Mouse (Mus musculus): Measurements from ENCODE around the gene Adgrl2.
A peak's percentile ranks its signal among the peaks of the same experiment; 100 is the strongest.

Gene Adgrl2

DNA sequence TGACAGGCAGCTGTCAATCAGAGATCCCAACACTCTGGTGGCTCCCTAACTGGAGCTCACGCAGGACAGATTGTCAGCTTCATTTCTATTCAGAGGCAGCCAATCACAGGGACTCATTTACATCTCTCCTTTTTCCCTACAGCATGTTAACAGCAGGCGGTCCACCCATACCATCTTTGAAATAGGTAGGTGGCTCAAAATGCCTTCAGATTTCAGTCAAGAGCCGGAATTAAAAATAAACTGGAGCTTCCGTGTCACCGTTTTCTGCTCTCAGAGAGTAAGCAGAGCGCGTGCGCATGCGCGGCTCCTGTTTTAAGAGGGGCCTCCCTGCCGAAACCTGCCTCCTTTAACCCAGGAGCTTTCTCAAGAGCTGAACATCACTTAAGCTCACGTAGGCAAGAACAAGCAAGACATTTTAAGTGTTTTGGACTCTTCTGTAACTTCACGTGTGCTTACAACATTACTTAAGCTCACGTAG lies 67.7 kb downstream of the Adgrl2 start:
- DNase-seq (ENCODE audit: low spot score in 2 of 2) = peak; percentile 73 to 78

DNA sequence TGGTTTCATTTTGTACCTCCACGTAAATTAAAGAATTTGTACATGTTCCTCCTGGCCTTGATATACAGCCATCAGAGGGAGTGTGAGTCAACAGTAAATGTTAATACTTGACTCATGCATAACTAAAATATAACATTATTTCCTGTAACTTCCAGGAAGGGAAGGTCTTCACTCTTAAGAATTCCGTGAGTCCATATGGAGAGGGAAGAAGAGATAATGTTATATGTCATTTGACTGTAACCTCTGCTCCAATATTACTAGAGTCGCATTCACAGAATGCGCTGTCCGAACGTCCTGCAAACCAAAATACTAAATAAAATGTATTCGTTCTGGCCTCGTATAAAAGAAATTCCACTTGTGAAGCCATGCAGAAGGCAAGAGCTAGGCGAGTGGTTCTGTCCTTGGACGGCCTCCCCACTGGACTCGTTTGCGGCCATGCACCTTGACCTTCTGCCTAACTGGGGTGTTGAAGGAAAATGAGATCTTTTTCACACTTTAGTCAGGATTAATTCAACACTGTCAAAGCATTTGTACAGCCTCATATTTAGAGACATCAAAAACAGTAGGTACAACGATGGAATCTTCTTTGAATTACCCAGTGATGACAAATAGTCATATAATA lies 68.3 kb downstream of the Adgrl2 start:
- no peak for DNase-seq (ENCODE audit: low spot score in 2 of 2)

DNA sequence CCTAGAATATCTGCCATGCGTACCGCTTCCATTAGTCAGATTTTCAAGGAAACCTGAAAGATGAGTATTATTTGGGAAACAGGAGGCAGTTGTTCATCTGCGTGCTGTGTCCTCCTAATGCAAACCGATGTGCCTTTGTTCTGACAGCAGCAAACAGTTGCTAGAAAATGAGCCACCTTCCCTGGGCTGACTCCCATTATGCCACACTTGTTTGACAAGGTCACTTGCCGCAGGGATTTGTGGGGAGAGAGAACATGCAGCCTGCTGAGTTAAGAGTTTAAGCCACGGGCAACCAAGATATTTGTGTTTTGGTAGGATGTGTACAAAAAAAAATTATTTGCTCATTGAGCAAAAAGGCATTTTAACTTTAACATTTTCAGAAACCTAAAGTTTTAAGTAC lies 69.5 kb downstream of the Adgrl2 start:
- no peak for DNase-seq (ENCODE audit: low spot score in 2 of 2)

DNA sequence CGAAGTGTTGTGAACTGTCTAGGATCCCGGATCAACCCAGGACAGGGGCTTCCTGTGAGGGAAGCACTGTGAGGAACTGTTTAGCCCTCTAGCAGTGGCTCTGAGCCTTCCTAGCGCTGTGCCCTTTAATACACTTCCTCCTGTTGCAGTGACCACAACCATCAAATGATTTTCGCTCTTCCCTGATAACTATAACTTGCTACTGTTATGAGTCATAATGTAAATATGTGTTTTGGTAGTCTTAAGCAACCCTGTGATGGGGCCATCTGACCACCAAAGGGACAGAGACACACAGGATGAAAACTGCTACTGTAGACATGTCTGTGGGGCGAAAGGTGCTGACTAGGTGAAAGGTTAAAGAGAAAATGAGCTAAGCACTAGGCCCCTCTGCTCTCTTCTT lies 71.9 kb downstream of the Adgrl2 start:
- DNase-seq (ENCODE audit: low spot score in 2 of 2) = no peak

DNA sequence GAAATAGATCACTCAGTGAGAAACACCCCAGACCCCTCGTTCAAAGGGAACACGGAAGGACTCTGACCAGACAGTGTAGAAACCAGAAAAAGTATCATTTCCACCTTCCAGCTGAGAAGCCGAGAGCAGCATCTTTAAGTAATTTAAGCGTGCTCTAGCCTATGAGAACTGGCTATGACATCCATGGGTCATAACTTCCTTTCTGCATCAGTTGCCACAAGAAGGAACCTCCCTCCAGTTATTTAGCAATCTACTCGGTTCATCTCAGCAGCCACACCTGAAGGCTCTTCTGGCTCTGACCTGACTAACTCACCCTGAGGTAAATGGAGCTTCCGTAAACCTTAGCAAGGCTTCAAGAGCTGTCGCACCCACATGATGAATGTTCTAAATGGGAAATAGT lies 72.5 kb downstream of the Adgrl2 start:
- DNase-seq (ENCODE audit: low spot score in 2 of 2) = no peak

DNA sequence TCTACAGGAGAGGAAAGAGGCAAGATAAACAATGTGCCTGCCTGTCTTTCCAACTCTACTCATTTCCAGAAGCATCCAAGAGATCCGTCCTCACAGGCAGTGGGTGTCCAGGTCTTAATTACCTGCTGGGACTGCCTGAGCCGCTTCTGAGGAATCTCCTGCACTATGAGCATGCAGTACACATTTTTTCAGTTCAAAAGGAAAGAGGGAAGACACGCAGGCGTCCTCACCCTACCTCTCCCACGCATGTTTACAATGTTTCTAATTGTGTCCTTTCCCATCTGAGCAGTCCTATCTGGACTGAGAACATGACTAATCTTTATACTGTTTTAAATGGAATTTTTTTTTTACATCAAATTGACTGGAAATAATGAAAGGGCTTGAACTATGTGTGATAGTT lies 74.1 kb downstream of the Adgrl2 start:
- no peak for DNase-seq (ENCODE audit: low spot score in 2 of 2)

DNA sequence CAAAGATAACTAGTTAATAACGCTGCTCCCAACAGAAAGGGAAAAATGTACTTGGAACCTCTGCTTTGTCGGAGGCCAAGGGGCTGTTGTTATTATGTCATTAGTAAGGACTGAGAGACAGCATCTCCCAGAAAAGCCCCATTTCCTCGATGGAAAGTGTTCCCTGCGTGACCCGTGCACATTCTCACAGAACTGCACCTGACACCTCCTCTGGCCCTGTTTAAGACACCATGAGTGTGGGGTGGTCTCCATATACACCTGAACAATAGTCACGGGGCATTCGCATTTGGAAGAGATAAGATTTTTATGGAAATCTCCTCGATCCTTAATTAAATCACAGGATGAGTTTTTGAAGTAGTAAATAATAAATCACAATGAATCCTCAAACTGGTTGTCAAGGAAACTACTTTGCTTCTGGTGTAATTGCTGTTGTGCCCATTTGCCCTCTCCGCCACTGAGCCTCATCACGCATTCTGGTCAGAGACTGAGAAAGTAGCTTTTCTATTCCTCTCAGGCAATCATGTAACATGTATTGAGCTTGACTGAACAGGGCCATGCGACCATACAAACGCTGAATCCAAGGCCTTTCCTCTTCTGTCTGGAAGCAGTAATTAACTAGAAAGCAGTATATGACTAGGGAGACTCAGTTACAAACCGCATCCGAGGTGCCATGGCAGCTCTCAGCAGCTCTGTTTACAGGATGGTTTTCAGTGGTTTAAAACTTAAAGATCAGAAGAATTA lies 77.2 kb downstream of the Adgrl2 start:
- DNase-seq (ENCODE audit: low spot score in 2 of 2) = no peak

DNA sequence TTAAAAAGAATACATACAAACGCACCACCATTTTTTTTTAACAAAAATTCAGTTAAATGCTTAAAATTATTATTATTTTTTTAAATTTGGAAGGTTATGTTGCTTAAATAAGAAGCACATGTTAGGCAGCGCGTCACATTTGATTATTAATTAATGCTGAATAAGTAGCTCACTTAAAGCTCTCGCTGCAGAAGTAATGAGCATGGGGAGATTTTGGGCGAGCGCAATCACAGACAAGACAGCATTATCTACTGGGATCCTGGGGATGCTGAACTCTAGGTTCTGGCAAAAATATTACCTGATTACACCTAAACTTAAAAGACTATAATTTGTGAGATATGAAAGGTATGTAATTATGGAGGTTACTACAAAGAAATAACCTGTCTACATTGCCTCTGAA lies 77.8 kb downstream of the Adgrl2 start:
- no peak for DNase-seq (ENCODE audit: low spot score in 2 of 2)

DNA sequence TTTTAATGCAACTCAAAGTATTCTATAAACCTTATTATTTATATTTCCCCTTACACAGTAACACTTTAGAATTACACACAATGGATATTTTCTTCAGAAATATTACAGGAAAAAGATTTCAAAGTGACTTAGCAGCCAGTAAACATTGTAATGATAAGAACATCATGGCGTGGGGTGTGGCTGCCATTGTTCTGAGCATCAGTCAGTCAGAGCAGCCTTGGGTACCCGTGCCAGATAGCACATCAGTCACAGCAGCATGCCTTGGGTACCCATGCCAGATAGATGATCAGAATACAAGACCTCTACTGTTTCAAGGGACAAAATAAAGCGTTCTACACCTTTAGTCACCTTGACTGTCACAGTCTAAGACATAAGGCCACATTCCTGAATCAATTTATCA lies 82.5 kb downstream of the Adgrl2 start:
- DNase-seq (ENCODE audit: low spot score in 2 of 2) = no peak

DNA sequence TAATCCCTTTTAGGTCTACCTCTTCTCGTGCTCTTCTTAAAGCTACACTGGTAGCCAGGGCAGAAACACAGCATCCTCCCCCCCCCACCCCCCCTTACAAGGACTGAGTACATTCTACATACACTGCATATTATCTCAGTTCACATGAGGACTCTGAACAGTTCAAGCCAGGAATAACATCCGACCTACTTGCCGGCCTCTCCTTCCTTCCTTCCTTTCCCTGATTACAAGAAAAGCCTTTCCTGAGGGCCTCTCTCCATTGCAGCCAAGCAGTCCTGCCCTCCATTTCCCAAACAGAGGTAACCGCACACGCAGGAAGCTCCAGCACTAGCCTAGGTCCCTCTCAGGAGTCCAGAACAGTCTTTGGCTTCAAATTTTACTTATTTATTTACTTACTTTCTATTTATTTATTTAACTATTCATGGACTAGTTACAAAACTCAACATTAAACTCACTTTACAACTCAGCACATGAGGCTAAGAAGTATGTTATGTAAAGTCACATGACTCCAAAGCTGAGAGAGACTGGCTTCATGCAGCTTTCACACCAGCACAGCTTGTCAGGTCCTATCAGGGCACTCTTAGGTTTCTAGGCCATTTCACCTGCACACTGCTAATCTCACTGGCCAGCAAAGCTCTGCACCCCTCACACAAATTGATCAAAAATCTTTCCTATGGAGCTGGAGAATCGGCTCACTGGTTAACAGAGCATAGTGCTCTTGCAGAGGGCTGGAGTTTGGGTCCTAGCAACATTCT lies 83.2 kb downstream of the Adgrl2 start:
- DNase-seq (ENCODE audit: low spot score in 2 of 2) = no peak

DNA sequence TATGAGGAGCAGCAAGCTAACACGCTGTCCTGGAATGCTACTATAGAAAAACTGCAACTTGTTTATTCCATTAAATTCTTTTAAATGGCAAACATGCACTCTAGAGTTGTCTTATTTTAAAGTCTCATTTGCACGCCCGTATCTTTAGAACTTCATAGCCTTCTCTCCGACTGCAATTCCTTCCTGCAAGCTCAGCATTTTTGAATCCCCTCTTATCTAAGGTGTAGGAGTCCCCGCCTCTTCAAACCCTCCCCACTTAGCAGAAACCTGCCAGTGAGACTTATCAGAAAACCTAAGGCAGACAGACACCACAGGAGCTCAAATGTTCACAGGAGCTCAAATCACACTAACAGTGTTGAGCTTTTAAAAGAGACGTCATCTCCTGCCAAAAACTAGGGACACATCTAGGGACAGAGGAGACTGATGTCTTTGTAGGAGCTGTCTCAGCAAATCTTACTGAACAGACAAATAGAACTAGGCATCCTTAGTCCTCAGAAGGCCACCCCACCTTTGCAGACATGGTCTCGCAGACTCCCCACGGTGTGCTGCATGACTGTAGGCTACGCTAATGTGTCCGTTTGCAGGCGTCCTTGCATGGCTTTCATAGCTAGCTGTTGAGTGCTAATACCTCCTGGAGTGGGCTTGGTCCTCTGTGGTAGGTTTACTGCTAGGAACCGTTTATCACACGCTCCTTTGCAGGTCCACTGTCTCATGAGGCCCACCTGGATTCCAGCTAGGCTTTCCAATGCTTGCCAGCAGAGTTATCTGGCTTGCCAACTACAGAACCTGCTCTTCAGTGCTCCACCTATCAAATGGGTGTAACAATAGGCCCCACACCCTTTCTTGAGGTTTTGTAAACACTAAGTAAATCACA lies 84.2 kb downstream of the Adgrl2 start:
- DNase-seq (ENCODE audit: low spot score in 2 of 2) = no peak

DNA sequence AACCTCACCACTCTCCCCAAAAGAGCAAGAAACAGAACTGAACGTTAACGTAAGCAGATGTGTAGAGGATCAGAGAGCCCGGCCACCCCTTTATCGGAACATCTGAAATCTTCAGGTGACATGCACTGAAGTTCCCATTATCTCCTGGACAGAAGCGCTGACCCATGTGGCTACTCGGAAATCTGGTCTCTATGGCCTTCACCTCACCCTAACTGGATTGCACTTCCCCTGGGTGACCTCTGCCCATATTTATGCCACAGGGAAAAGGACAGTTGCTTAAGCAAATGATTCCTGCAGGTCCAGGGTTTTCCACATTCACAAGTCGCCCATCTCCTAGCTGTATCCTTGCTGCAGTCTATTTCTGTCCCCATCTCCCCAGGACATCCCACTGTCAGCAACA lies 84.9 kb downstream of the Adgrl2 start:
- no peak for DNase-seq (ENCODE audit: low spot score in 2 of 2)

DNA sequence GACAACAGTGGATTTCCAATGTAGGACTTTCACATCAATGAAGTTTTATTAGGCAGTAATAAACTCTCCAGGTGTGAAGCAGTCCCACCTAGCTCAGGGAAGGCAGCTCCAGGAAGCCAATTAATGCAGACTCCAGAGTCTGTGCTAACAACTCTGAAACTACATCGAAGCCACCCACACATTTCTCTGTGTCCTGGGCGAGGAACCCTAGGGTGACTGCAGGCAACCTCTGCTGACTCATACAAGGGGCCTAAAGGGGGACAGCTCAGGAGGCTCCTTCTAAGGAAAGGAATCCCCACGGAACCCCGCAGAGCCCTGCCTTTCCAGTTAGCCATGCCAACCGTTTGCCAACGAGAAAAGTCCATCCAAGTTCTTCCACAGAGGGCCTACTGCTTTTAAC lies 90.5 kb downstream of the Adgrl2 start:
- DNase-seq (ENCODE audit: low spot score in 2 of 2) = no peak

DNA sequence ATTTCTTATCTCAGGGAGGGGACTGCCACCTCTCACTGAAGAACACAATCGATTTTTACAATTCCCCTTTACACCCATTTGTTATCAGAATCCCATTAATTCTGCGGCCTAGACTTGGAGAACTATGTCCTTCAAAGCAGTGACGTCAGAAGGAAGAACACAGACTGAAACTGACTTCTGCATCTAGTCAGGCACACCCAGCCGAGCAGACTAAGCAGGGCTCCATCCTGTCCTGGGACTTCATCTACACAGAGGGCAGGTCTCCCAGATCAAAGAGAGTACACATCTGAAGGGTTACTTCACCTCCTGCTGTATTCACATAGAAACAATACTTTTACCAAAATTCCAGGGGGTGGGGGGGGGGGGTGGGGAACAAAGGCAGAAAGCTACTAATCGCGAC lies 90.9 kb downstream of the Adgrl2 start:
- no peak for DNase-seq (ENCODE audit: low spot score in 2 of 2)

DNA sequence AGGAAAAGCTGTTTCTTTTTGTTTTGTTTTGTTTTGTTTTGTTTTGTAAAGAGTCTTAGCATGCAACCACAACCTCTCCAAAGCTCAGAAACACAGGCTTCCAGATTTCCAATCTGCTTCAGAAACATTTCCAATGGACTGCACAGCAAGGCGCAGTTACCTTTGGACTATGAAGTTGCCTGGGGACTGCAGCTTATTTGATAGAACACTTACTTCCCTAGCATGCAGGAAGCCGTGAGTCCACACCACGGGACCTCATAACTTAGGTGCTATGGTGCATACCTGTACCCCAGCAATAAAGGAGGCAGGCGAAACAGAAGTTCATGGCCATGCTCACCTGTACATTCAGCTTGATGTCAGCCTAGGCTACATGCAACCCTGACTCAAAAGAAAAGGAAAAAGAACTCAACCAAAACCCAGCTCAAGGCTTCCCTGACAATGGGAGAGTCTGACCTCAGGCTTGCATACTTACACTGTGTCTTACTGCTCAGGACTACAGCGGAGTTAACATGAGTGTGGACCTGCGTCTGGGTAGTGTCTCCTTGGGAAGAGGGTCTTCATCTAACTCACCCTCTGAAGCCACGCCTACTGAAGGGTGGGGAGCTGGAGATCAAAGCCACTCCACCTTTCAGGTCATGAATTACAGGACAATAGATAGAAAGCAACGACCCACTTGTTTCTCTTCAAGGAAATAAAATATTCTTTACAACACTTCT lies 91.7 kb downstream of the Adgrl2 start:
- DNase-seq (ENCODE audit: low spot score in 2 of 2) = no peak

DNA sequence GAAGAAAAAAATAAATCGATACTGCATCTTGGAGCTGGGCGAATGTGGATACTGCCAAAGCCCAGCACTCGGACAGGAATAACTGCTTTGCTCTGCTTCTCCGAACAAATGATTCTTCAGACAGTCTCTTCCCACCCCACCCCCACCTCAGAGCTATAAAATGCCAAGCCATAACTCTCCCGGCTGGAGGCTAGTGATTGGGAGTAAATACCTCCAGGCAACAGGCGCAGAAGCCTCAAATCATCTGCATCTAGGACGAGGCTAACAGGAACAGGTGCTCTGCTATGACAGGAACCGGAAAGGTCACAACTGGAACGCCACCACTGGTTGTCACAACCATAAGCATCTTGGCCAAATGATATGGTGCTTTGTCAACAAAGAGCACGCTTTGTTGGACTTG lies 94.1 kb downstream of the Adgrl2 start:
- DNase-seq (ENCODE audit: low spot score in 2 of 2) = no peak

DNA sequence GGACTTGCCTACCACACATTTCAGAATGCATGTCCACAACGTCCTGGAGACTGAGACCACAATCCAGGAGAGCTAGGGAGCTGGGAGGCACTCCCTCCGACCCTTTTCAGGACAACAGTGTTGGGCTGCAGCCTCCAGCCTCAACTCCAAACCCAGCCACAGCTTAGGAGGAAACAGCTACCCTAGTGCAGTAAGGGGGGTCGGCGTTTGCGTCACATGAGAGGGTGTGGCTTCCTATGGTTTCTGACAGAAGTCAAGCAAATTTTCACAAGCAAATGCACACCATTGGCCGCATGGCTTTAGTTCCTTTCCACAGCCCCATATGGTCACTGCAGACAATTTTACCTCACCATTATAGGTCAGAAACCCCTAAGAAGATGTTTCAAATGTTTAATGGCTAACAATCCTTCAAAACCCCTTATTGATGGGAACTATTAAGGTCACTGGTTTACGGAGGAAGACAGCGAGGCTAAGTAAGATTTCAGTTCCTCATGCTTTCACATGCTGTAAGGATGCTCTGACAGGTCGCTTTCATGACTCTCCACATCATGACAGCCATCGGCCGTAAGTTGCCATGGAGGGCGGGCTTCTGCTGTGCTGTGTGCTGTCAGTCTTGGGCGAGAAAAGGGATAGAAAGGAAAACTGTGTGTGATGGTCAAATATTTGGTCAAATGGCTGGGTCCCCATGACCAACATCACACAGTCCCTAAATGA lies 94.8 kb downstream of the Adgrl2 start:
- DNase-seq (ENCODE audit: low spot score in 2 of 2) = no peak

DNA sequence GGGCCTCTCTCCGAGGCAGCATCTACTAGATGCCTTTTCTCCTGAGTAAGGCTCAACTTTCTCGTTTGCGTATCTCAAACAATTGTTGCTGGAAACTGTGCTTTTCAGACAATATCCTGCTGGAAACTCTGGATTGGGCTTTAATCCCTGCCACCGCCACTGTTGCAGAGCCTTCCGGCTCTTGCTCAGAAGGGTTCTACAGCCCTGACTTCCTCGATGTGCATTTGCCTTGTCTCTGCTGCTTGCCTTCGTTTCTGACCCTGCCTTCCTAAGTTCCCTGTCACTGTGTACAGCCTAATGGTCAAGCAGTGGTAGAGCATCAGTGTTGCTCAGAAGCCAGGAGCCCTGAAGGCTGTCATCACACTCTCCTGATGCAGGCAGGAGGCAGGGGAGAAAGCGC lies 95.5 kb downstream of the Adgrl2 start:
- no peak for DNase-seq (ENCODE audit: low spot score in 2 of 2)

DNA sequence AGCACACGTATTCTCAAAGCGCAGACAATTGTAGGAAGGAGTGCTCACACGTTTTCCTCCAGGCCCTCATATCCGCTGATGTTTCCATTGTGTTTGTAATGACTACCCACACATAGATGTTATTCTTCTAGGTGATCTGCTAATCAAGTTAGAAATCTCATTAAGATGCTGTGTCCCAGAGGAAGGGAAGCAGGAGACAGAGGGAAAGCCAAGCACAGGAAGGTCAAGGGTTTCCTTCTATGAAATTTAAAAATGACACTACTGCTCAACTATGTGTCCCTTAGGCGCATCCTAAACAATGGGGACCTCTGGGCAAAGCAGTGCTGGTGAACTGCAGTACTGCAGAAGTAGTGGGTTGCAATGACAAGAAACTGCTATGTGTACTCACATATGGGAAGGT lies 102.5 kb downstream of the Adgrl2 start:
- DNase-seq (ENCODE audit: low spot score in 2 of 2) = no peak

DNA sequence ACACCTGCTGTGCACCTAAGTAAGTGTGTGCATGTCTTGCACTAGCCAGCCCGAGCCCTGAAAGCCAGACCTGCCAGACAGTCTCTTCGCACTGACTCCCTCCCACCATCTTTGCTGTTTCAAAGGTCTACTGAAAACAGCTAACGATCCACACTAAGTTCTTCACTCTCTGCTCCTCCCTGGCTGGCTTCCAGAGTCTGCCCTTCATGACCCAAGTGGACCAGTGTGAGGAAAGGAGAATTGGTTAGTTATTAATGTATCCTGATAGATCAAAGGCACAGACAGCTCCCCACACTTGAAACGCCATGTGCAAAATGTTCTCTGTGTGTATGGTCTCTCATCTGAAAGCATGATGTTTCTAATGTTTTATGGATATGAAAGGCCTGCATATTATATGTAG lies 103.4 kb downstream of the Adgrl2 start:
- DNase-seq (ENCODE audit: low spot score in 2 of 2) = no peak
